Mouse (Mus musculus): Measurements from ENCODE around the gene Masp1.

GRCm38 (mm10) chr16:23520235-23520871 lies at the start of gene Masp1, which contains the start of gene Rtp4:
- TF ChIP-seq CTCF (IDR thresholded peaks at IDR 0.05; ENCODE audit: extremely low read depth, insufficient read depth, insufficient read length, insufficient replicate concordance) (no peak), POLR2A (IDR thresholded peaks at IDR 0.05; ENCODE audit: low read depth, low read length) (no peak)

Measured in spleen, adult 2 months (tissue).